Mouse (Mus musculus) testis, postnatal 10 days (tissue): Measurements from ENCODE around the gene Mfsd4a.

Experiments used
- DNase-seq: peaks from one replicate; pipeline ENCODE4 v3.0.0; 2021; ENCODE audit warnings: low spot score

Mfsd4a gene

DNA sequence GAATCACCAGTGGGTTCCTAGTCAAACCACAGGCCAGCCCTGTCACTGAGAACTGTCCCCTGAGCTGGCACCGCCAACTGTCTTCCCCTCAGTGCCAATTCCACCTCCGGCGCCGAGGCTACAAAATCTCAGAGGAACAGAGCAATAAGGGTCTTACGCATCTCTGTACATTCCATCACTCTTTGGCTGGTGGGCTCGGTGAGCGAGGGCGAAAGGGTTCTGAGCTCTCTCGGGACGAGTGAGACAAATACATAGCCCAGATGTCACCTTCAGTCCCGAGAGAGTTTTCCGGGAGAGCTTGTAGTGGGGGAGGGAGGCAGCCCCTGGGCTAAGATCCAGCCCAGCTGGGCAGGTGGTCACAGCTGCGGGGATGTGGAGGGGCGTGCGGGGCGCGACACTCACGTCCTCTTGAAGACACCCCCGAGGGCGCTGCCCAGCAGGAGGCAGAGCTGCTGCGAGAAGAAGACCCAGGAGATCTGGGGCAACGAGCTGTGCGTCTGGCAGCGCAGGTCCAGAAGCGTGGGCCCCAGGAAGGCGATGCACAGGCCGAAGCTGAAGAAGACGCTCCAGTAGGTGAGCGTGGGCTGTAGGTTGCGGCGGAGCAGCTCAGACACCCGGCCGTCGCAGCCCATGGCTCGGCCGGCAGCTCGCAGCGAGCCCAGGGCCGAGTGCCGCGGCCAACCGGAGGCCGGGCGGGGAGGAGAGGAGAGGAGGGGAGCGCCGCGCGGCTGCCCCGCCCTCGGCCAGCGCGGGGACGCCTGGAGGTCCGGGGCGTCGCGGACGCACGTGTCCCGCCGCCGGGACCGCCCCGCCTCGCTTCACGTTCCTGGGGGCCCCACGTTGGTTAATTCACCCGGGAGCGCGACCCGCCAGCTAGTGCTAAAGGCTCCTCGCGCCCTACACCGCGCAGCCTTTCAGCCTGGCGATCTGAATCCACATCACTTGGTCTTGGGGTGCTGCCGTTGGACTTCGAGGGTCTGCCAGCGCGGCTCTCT lies at the start of gene Mfsd4a:
TSS of gene Mfsd4a (minus strand) at position 802 of the 995 bp plus-strand sequence.
- peak; percentile 67 for DNase-seq

DNA sequence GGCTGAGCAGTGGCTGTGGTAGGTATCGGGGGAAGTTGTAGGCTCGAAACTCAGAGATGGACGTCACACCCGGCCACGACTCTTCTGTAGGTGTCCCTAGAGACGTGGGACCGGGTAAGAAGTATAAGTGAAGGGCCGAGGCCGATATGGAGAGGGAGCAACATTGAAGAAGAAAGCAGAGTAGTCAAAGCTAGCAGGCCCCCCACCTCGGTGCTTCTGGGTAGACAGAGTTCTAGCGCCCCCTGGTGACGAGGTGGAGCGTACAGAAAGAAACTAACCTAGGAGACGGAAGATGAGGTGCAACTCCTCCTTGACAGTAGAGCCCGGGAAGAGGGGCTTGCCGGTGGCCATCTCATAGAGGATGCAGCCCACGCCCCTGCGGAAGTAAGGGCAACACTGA lies 48.7 kb upstream of the Mfsd4a start:
- DNase-seq = peak; percentile 89

GRCm38 (mm10) chr1:132113098-132113497 lies 45.2 kb upstream of the Mfsd4a start:
- DNase-seq = no peak

GRCm38 (mm10) chr1:132112426-132112825 lies 44.6 kb upstream of the Mfsd4a start:
- no peak for DNase-seq

GRCm38 (mm10) chr1:132111411-132111810 lies 43.5 kb upstream of the Mfsd4a start:
- DNase-seq = no peak

- DNase-seq = no peak
Measured at GRCm38 (mm10) chr1:132109368-132109767, 41.5 kb upstream of the Mfsd4a start.

GRCm38 (mm10) chr1:132104353-132104752 lies 36.5 kb upstream of the Mfsd4a start:
- no peak for DNase-seq

DNA sequence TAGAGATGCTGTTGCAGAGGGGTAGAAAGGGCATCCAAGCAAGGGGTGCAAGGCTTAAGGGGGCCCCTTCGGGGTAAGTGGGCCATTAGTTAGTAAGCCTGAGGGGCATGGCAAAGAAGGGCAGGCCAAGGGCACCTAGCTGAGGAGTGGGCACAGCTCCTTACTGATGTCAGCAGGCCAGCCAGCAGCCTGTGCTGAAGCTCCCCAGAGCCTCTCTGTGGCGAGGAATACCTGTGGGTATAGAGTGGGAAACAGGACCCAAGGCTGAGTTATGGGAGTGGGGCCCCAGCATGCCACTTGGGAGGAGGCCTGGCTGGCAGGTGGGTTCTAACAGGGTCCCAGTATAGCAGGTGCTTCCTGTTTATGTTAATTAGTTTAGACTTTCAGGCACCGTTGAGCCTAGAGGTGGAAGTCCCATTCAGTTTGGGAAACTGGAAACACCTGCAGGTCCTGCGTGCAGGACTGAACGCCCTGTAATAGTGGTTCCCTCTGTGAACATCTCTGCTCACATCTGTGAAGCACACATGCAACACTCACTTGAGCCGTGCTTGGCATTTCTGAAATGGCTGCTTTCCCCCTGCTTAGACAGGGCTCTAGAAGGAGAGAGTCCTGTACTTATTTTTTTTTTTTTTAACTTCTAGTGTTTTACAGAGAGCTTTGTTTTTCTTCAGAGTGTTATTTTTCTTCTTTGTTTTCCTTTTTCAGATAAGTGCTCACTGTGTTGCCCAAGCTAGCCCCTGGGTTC lies 34.3 kb upstream of the Mfsd4a start:
- DNase-seq = no peak

GRCm38 (mm10) chr1:132099775-132100174 lies 31.9 kb upstream of the Mfsd4a start:
- no peak for DNase-seq

- no peak for DNase-seq
Measured at GRCm38 (mm10) chr1:132099016-132099415, 31.2 kb upstream of the Mfsd4a start.

GRCm38 (mm10) chr1:132098076-132098475 lies 30.2 kb upstream of the Mfsd4a start:
- DNase-seq = no peak

DNA sequence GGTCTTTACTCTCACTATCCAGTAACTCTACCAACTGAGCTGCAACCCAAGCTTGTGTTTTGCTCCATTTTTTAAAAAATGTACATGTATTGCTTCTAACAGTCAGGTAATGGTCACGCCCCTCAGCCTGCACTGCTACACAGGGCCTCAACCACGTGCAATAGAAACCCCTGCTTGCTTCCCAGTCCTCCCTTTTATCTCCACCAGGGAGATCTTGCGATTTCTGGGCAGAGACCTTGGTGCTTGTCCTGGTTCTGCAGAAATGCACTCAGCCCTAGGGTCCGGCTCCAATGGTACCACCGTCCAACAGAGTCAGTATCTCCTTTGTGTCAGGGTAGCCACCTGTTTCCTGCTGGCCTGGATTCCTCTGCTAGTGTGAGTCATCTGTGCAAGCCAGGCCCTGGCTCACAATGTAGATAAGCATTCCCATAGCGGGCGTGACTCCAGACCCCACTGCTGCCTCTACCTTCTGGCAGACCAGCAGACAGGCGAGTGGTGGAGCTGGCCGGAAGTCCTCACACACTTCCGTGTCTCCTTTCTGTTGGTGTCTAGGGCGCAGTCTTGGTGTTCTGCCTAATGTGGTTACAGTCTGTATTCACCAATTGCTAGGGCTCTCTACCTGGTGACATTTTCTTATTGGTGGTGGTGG lies 27.6 kb upstream of the Mfsd4a start:
- DNase-seq = no peak

DNA sequence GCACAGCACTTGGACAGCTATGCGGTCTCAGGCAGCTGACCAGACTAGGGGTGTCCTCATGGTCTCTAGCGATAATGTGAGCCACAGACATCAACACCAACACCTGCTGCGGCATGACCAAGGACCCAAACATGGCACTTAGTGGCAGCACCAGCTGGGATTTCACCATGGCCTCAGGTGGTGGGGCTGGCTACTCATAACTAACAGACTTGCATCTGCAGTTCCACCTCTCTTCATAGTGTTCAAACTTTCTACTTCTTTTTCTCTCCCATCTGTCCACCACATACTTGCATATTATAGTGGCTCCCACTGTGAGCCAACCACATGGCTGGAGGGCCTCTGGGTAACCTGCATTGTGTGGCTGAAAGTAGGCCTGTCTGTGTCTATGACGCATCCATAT lies 25.4 kb upstream of the Mfsd4a start:
- no peak for DNase-seq

GRCm38 (mm10) chr1:132090266-132090665 lies 22.4 kb upstream of the Mfsd4a start:
- DNase-seq = no peak

GRCm38 (mm10) chr1:132089767-132090166 lies 21.9 kb upstream of the Mfsd4a start:
- no peak for DNase-seq

DNA sequence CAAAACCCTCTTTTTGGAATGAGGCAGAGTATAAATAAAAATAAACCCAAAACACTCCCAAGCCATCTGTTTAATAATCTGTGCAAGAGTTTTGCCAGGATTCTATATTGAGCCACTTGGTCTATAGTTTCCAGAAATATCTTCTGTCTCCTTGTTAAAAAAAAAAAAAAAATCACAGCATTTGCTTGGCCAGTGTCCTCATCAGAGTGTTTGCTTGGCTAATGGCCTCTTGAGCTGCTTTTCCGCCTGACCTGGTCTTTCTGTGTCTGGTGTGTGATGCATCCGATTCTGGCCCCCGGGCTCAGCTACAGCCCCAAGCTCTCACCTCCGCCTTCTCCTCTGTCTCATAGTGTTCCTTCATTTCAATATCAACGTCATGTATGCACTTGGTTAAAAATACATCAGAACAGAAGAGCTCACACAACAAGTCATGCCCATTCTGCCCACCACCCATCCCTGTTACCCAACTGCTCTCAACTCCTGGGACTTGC lies 20.4 kb upstream of the Mfsd4a start:
- no peak for DNase-seq

DNA sequence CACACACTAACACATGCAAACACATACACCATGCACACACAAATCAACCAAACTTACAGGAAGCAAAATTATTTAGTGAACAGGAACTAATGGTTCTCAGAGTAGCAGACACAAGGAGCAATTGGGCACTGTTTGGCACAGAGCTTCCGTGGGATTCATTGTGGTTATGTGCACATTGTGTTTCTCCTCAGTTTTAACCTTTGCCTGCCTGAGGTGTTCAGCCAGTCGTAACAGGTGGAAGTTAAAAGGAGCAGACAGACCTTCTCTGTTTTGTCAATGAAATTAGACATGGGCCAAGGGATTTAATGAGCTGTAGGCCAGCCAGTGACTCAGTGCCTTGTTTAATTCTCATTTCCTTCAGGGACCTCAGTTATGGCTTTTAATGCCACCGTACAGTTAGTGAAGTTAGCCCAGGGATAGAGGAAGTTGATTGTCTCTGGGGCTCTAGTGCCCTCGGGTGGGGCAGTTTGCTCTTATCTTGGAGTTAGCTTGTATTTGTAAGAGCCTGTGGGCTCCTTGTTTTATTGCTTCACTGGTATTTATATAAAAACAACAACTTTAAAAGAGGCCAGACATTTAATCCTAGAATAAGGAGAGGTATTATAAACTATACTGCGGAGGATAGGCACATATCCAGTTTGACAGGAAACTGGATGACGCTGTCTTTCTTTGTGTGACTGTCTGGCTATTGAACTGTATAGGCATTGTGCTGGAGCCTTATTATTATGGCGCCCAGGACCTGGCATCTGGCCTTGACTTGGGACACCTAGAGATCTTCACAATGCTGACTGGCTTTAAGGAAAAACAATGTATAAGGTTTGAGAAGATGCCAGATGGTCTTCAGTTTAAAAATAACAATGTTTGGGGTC lies 17.6 kb upstream of the Mfsd4a start:
- no peak for DNase-seq

DNA sequence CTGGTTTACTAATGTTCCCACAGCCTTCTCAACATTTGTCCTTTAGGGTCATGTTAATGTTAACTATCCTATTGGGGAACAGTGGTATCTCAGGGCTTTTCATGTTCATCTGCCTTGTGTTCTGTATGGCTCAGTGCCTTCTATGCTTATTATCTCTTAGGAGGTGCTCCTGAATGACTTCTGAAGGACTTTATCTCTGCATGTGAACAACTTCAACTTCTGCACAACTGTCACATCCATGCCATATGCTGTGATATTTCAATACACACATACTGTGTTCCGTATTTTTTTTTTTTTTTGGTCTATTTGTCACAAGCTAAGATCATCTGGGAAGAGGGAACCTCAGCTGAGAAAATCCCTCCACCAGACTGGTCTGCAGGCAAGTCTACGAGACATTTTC lies 10.6 kb upstream of the Mfsd4a start:
- DNase-seq = no peak

DNA sequence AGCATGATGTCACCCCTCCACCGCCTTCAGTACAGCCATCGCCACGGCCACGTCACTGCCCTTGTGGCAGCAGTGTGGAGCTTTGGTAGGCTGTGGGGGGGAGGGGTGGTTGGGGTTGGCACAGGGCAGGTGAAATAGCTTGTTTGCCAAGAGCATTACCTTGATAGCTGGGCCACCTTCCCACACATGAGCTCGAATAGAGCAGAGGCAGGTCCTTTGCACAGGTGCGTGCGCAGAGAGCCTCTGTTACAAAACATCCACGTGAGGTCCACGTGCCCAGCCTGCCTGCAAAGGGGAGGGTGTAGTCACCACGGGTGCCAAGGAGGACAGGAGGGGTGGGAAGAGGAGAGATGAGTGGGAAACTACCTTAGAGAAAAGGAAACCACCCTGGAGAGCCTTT lies 7.7 kb upstream of the Mfsd4a start:
- no peak for DNase-seq

- no peak for DNase-seq
Measured at GRCm38 (mm10) chr1:132070659-132071058, 2.8 kb upstream of the Mfsd4a start.

GRCm38 (mm10) chr1:132069436-132069835 lies 1.6 kb upstream of the Mfsd4a start:
- DNase-seq = no peak
